Mouse (Mus musculus) C2C12 (cell line): ENCODE data around the gene Ramp2.

Source experiments
- CTCF ChIP-seq: IDR thresholded peaks from one replicate; pipeline ENCODE4 v1.5.1; 2011; ENCODE audit not compliant: control insufficient read depth, insufficient read depth, insufficient read length
- MAX ChIP-seq: IDR thresholded peaks from one replicate; pipeline ENCODE4 v1.6.1; 2011; ENCODE audit warnings: mild to moderate bottlenecking, control low read depth

DNA sequence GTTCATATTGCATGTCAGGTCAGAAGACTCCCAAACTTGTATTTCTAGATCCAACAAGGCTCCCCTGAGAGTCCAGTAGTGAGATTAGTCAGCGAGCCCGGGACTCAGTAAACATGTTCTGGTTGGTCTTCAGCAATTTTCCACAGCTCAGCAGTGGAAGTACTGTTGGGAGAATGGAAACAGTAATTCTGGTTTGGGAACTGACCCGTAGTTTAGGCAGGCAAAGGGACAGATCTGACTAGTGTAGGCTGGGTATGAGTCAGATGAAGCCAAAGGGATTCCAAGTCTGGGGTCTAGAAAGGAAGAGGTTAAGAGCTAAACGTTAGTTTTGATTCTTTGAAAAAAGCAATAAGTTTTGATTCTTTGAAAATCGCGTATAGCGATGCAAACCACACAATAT, 7.1 kb downstream of the Ramp2 start:
- no peak for TF ChIP-seq MAX
- no peak for TF ChIP-seq CTCF
